Mouse (Mus musculus): ENCODE data around the gene Gm37240. TPM values are rescaled to one million over a fixed set of nuclear protein-coding genes. Genes with fewer than 3 reads are reported as not detected.

Gene Gm37240
- total RNA-seq, 2 experiments from 2014 or later, result not detected

DNA sequence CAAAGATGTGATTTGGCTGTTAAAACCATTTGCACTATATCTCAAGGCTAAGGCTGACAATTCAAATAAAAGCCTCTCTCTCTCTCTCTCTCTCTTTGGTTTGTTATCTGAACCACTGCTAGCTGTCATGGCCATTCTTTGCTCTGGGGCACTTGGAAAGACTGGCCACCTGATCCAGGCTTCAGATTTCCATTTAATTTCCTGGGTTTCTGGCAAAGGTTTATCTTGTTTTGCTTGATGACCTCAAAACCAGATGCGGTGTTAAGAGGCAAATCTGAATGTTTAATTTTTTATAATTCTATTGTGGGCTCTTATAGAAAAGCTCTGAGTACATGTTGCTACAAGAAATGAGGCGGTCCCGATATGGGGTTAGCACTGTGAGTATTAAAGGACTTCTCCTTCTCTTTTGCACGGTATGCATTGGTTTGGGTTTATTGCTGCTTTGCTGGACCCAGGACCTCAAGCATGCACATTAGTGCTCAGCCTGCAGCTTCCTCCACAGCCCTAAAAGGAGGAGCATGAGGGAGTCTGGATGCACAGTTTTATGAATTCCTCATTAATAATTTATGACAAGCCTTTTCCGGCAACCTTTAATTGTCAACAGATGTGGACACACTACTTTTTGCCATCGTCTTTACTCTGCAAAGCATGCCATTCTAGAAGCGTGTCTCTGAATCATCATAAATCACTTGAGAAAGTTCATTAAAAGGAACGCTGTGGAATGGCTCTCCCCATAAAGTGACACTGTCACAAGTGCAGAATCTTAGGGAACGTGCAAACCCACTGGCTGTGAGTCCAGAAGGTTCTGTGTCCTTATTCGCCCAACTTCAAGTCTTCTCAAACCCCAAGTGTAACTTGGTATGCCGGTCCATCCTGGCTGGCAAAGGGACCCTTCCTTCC, 351.4 kb downstream of the Gm37240 start:
- ATAC-seq (replicated peaks; ENCODE audit: low FRiP score, poor library complexity, severe bottlenecking), result no peak

DNA sequence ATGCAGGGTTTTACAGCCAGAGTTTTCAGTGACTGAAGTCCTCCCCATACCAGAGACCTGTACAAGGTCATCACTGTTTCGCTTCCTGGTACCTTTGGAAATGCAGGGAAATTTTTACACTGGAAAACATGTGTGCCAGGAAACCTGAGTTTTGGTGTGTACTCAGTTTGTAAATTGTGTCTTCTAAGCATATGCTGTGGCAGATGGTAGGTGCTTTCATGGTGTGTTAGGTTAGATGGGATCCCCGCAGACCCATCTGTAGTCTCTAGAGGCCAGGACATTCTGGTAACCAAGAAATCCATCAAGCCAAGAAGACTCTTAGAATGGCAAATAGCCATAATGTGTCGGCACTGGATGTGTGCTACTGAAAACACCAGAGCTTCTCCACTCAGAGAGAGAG, 352.3 kb downstream of the Gm37240 start:
- no peak for ATAC-seq (replicated peaks; ENCODE audit: low FRiP score, poor library complexity, severe bottlenecking)

DNA sequence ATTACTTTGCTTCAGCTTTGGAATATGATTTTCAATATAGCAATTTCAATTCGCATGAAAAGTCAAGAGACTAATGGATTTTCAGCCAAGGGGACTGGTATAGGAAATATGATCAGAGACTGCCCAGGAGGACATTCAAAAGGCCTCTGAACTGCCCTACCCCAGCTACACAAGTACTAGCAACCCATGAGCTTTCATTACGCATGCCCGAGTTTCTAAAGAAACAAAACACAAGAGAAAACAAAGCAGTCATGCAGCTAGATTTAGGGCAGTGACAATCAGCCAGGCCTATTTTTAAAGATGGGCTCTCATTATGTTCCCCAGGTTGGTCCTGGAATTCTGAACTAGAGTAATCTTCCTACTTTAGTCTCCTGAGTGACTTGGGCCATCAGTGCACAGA, 354.9 kb downstream of the Gm37240 start:
- no peak for ATAC-seq (replicated peaks; ENCODE audit: low FRiP score, poor library complexity, severe bottlenecking)

DNA sequence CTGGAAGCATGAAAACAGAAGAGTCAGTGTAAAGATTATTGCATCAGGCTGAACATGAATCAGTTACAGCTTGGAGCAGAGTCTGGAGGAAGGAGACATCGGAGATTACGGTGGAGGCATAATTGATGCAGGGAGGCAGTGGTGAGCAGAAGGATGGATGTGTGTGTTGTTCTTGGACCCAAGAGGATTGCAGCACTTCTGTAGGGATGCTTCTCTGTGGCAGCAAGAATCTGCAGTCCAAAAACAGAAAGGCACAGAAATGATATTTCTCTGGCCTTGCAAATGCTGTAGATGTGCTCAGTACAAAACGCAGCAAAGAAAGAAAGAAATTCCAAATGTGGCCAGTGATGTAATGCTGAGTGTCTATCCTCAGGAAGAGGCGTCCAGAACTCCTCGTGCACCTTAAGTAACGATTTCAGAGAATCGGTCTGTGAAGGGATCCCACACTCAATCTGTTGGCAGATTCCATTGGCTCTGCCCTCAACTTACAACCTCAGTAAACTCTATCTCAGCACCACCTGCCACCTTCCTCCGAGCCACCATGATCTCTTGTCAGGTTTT, 356.6 kb downstream of the Gm37240 start:
- no peak for ATAC-seq (replicated peaks; ENCODE audit: low FRiP score, poor library complexity, severe bottlenecking)

DNA sequence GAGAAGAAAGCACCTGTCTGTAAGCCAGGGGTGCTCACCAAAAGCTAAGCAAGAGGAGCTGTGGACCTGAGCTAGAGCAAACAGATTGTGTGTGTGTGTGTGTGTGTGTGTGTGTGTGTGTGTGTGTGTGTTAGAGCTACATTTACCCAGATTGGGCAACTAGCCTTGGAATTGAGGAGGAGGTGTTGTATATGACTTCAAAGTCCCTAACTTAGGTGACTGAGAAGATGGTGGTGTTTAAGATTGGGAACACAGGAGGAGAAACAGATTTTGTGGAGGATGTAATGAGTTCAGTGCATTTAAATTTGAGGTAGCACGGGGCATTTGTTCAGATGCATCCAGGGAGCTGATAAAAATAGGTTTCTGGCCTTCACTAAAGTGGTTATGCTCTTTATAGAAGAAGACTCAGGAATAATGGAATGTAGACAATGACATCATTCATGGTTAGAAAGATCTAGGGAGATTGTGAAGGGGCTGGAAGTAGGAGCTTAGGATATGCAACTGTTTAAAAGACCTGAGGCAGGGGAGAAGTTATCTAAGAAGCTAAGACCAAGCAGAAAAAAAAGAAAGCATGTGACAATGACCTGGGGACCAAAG, 365.9 kb downstream of the Gm37240 start:
- no peak for ATAC-seq (replicated peaks; ENCODE audit: low FRiP score, poor library complexity, severe bottlenecking)

DNA sequence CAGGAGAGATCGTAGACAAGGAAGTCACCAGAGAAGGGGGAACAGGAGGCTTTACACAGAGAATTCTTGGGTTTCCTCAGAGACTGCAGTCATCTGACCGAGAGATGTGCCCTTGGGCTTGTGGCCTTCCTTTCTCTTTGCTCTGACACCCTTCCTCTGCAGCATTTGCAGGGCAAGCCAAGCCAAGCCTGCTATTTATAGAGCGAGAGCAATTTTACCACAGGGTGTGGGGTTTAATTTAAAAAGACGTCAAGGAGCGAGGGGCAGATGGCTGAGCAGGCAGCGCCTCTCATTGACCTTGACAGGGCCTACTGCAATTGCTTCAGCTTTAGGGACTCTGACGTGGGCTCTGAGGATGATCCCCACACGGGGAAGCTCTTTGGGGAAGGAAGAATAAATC, 368.6 kb downstream of the Gm37240 start:
- ATAC-seq (replicated peaks; ENCODE audit: low FRiP score, poor library complexity, severe bottlenecking), result no peak

DNA sequence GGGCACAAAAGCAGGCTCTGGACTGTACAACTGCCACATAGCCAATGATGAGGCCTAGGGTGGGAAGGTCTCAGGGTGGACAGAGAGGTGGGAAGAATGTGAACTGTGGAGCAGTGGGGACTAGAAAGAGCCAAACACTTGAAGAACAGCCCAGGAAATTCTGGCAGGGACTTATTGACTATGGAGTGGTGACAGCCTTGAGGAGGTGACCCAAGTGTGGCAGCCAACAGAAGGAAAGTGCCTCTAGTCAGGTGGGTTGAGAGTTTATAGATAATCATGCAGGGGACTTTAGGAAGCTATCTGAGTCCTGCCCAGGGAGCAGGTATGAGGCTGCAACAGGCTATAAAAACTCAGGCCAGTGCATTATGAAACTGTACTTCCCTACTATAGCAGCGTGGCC, 369.2 kb downstream of the Gm37240 start:
- no peak for ATAC-seq (replicated peaks; ENCODE audit: low FRiP score, poor library complexity, severe bottlenecking)

DNA sequence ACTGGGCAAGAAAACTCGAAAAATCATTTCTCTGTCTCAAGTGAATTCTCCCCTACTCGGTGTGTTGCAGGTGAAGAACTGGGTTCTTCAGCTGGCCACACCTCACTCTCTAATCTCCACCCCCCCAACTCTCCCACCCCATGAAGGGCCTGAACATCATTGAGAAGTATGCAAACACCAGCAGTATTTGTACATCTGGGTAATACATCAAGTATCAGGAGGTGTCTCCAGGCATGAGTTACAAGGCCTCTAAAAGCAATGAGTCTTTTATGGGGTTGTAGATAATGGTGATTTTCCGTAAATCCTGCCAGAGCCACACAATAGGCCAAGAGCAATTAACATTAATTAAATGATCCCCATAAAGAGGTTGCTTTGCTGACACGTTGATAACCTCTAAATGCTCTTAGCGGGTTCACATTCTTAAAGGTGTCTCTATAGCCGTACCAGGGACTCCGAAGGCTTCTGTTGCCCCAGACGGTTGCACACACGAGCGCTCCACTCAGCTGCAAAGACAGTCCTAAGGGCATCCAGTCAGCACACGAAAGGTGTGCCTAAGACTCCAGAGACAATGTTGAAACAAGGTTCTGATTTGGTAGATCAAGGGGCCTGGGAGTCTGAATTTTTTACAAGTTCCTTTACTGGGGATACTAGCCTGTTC, 370.4 kb downstream of the Gm37240 start:
- no peak for ATAC-seq (replicated peaks; ENCODE audit: low FRiP score, poor library complexity, severe bottlenecking)

DNA sequence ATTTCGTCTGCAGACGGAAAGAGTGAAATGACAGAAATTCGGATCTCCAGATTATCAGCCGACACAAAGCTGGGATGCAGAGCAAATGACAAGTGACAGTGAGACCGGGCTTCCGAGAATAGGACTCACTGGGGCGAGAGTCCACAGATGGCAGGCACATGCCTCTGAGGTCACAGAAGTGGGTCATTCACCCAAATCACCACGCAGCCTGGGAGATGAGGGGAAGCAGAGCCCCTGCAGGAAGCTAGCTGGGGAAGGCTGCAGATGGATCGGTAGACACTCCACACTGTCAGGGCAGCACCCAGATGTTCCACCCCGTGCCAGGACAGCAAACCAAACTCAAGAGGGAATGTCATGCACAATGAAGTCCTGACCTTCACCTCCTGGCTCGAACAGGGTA, 372.6 kb downstream of the Gm37240 start:
- no peak for ATAC-seq (replicated peaks; ENCODE audit: low FRiP score, poor library complexity, severe bottlenecking)

DNA sequence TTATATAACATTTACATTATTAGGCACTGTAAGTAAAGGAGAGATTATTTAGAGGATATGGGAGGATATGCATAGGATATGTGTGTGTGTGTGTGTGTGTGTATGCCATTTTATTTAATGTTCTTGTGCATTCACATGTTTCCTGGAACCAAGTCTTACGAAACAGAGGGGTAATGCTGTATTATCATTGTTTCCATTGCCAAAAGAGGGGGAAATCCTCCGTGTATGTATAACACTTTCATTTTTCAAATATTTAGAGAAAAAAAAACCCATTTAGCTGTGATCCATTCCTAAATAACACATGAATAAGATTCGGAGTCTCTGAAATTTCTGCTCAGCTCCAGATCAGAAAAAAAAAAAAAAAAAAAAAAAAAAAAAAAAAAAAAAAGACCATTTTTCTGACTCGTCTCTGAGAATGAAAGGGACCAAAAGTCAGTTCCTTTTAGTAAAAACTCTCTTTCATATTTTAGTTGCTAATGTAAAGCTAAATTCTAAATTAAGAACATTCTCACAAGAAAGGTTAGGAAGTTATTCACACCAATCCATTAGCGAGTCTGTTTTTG, 378.5 kb downstream of the Gm37240 start:
- no peak for ATAC-seq (replicated peaks; ENCODE audit: low FRiP score, poor library complexity, severe bottlenecking)

DNA sequence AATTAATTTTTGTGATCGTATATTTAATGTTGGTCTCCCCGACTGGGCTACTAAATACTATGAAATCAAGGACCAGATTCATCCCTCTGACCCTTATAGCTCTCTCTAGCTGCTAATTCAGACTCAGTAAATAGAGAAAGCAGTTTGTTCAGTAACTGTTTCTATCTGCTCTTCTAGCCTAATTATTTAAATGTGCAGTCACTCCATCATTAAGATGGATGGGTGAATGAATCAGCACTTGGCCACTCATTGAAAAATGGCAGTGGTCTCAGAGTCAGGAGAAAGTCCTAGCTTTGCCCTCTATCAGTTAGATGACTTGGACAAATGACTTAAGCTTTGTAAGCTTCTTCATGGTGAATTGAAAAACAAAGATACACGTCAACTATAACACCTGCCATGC, 387.2 kb downstream of the Gm37240 start:
- no peak for ATAC-seq (replicated peaks; ENCODE audit: low FRiP score, poor library complexity, severe bottlenecking)

DNA sequence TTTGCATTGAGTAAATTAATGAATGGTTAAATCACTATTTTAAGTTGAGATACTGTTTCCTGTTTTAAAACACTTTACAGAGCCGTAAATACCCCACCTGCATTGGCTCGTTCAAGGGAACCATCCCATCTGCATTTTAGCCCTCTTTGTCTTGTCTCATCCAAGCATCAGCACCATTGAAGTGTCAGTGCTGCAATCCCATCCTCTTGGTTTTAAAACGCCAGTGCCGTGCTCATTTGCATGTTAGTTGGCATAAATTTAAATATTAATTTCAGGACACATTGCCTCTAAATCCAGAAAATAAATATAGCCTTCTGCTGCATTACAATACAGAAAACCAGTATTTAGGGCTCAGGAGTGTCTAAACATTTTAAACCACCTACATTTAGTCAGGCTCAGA, 391.2 kb downstream of the Gm37240 start:
- ATAC-seq (replicated peaks; ENCODE audit: low FRiP score, poor library complexity, severe bottlenecking), result no peak

DNA sequence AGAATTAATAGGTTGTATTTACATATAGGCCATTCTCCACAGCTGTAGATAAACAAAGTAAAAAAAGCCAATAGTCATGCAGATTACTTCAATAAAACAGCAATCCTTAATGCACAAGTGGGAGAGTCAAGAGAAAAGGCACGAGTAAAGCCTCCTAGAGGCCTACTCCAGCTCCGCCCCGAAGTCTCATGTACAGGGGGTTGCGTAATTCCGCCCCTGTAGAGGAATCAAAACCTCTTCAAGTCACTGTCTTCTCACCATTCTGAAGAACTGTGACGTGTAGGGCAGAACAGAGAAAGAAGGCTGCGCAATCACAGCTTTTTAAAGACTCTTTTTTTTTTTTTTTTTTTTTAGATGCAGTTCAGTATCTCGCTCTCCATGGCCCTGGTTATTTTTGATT, 393.5 kb downstream of the Gm37240 start:
- no peak for ATAC-seq (replicated peaks; ENCODE audit: low FRiP score, poor library complexity, severe bottlenecking)

DNA sequence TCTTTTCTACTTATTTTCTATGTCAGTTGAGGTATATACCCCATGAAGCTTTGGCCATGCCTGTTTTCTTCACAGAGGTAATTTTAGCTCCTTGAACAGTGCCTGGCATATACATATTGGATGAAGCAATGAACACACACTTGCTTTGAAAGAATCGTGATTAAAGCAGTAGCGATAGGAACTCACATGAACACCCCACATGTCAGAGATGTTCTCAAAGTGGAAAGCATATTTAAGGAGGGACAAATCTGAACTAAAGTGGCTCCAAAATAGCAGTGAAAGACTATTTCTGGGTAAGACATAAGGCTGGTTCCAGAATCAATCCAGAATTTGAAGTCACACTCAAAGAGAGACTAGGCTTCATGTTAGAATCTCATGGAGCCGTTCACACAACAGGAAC, 397.1 kb downstream of the Gm37240 start:
- ATAC-seq (replicated peaks; ENCODE audit: low FRiP score, poor library complexity, severe bottlenecking), result no peak

DNA sequence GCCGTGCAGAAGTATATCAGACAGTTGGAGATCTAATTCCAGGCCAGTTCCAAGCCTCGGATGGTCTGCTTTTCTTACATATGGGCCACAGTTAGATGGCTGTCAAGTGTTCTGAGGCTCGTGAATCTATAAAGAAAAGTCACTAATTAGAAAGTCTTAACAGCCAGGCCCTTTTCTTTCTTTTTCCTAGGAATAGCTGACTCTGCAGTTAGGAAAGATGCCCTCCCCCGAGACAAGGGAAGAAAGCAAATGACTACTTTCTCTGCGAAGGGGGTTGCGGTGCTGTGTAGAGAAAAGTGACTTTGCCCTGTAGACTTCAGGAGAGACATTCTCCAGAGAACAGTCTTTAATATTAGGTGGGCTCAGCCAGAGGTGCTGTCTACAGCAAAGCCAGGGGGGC, 399.9 kb downstream of the Gm37240 start:
- no peak for ATAC-seq (replicated peaks; ENCODE audit: low FRiP score, poor library complexity, severe bottlenecking)

DNA sequence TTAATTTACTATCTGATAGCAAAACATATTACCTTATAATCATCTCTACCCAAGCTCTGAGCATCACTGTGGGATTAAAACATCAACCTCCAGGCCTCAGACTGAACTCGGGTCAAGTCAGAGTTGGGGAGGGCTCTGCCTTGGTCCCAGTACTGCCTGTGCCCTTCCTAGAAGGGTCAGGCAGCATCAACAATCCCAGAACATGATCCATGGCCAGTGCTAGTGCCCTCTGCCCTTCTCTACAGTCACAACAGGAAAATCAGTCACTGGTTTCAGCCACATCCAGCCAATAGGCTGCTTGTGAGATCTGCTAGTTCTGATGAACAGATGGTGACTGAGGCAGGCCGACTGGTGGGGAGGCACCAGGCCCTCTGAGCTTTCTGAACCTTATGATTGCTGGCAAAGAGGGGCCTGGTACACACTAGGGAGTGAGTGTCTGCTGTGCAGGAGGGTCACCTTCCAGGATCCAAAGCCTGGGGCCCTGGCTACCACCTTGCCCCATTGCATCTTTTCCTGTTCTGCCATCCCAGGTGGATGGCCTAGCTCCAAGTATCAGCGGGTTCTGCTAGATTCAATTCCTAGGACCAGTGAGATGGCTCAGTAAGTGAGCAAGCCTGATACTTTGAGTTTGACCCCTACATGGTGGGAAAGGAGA, 401.7 kb downstream of the Gm37240 start:
- no peak for ATAC-seq (replicated peaks; ENCODE audit: low FRiP score, poor library complexity, severe bottlenecking)

DNA sequence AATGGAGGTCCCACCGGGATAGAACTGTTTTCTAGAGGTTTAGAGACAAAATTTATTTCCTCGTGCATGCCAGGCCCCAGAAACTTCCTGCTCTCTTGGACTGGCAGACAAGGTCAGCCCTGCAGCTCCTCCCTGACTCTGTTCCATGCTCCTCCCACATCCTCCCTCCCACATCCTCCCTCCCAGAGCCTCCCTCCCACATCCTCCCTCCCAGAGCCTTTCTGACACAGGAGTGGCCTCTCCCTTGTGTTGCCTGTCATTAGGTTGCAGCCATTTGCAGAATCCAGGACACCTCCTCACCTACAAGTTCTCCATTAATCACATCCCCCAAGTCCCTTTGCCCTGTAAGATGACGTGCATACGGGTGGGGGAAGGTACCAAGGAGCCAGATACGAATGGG, 404.7 kb downstream of the Gm37240 start:
- no peak for ATAC-seq (replicated peaks; ENCODE audit: low FRiP score, poor library complexity, severe bottlenecking)

DNA sequence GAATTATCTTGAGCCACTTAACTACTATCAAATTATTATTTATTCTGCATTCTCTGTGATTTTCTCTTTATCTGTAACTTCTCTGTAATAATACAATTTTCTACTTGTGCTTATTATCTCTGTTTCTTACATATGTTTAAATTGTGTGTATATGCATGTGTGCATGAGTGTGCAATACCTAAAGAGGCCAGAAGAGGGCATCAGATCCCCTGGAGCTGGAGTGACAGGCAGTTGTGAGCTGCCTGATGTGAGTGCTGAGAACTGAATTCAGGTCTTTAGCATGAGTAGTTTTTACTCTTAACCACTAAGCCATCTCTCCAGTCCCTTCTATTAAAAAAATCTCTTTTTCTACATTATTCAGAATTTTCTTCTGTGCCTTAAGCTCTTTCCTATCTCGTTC, 406.7 kb downstream of the Gm37240 start:
- no peak for ATAC-seq (replicated peaks; ENCODE audit: low FRiP score, poor library complexity, severe bottlenecking)

DNA sequence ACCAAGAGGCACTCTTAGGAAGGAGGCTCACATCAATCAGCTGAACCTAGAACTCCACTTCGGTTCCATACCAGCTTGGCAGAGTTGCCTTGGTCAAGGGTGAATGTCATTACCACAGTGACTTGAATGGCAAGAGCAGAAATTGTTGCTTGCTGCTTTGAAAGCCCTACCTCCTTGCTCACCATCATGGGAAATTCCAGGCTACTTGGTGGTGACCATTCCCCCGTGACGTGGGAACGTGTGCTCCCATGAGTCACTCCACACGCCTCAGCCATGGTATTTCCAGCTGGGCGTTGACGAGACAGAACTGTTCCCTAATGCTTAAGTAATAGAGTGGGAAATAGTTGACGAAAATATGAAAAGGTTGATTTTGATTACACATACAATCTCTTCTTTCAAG, 408.6 kb downstream of the Gm37240 start:
- no peak for ATAC-seq (replicated peaks; ENCODE audit: low FRiP score, poor library complexity, severe bottlenecking)

DNA sequence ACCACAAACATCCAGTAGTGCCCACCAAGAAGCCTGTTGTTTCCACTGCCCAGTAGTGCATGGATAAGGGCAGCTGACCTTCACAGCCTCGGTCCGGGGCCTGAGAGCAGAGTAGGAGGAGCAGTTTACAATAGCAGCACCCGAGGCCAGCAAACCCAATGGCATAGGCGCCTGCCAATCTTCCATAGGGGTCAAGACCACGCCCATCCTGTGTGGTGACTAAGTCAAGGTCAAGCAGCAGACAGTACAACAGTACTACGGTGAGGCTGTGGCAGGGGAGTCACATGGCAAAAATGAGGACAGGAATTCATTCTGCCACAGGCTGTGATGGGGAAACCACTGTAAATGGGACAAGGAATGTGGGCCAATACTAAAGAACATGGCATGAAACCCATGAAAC, 417.6 kb downstream of the Gm37240 start:
- no peak for ATAC-seq (replicated peaks; ENCODE audit: low FRiP score, poor library complexity, severe bottlenecking)

Data from erythroblast, adult 5-6 weeks (primary cell).